ENCODE assay signal across 8 mouse cellular contexts in genomic region chr11:101230526-101230925, GRCm38 (mm10). TPM values are rescaled to one million over a fixed set of nuclear protein-coding genes. Genes with fewer than 3 reads are reported as not detected.
DNase-seq lines count a peak whose midpoint lies in the region; ATAC-seq and TF ChIP-seq lines count a peak whose summit lies in the region.

No protein-coding gene starts in this region.

- ATAC-seq in lung, postnatal 0 days, result no peak
- no peak for ATAC-seq in stomach, embryonic 14.5 days (ENCODE audit: insufficient number of reproducible peaks, insufficient read depth, low FRiP score, low read depth)
- ATAC-seq in granulocyte monocyte progenitor cell, adult 5-6 weeks (replicated peaks; ENCODE audit: poor library complexity, severe bottlenecking), result no peak

- TF ChIP-seq CTCF in lung, postnatal 0 days (IDR thresholded peaks at IDR 0.05), result no peak

- H3K9me3 ChIP-seq in lung, postnatal 0 days (ENCODE audit: low read length), result no peaks in the 10 kb centered on the region
- H3K9me3 ChIP-seq in limb, embryonic 10.5 days (replicated peaks), result no peaks in the 10 kb centered on the region
- H3K9me3 ChIP-seq in stomach, embryonic 14.5 days (ENCODE audit: control insufficient read depth, low read depth, low read length), result no peaks in the 10 kb centered on the region

- H3K9ac ChIP-seq in lung, postnatal 0 days (replicated peaks; ENCODE audit: low read depth), result no peak overlapping the region
- H3K9ac ChIP-seq in stomach, embryonic 14.5 days (replicated peaks; ENCODE audit: low read depth, low read length), result no peak overlapping the region

- WGBS in lung, postnatal 0 days, result 20% methylated on average over 5 of the region's 5 CpGs
- WGBS in limb, embryonic 10.5 days, result 27% methylated on average over 5 of the region's 5 CpGs
- WGBS in stomach, embryonic 14.5 days, result 22% methylated on average over 5 of the region's 5 CpGs

- H3K27me3 ChIP-seq in lung, postnatal 0 days (replicated peaks; ENCODE audit: insufficient read depth, low read length), result no peaks in the 10 kb centered on the region
- H3K27me3 ChIP-seq in limb, embryonic 10.5 days (ENCODE audit: low read depth, poor library complexity, severe bottlenecking), result no peaks in the 10 kb centered on the region
- H3K27me3 ChIP-seq in stomach, embryonic 14.5 days (ENCODE audit: control insufficient read depth, insufficient read depth, low read length), result no peaks in the 10 kb centered on the region

- H3K4me3 ChIP-seq in lung, postnatal 0 days (ENCODE audit: low read depth, low read length), result no peak overlapping the region
- H3K4me3 ChIP-seq in limb, embryonic 10.5 days, result peak overlapping the region; percentile 34
- H3K4me3 ChIP-seq in stomach, embryonic 14.5 days (ENCODE audit: low read depth, low read length), result no peak overlapping the region

- peak overlapping the region; percentile 93 for H3K27ac ChIP-seq in lung, postnatal 0 days (ENCODE audit: low read length)
- peak overlapping the region; percentile 83 for H3K27ac ChIP-seq in limb, embryonic 10.5 days
- H3K27ac ChIP-seq in stomach, embryonic 14.5 days (ENCODE audit: low read length), result peak overlapping the region; percentile 89

- peaks cover 10% of the 10 kb centered on the region; the same call in 1 of the 2 replicates for H3K4me1 ChIP-seq in lung, postnatal 0 days (ENCODE audit: insufficient read depth, low read depth, low read length)
- peaks cover 44% of the 10 kb centered on the region for H3K4me1 ChIP-seq in limb, embryonic 10.5 days
- H3K4me1 ChIP-seq in stomach, embryonic 14.5 days (ENCODE audit: control insufficient read depth, insufficient read depth, low read length), result peaks cover 18% of the 10 kb centered on the region

- peak overlapping the region; percentile 52 for H3K4me2 ChIP-seq in lung, postnatal 0 days (replicated peaks; ENCODE audit: low read depth, low read length)
- H3K4me2 ChIP-seq in stomach, embryonic 14.5 days (replicated peaks; ENCODE audit: low read depth, low read length), result peak overlapping the region; percentile 36; the same call in 1 of the 2 replicates

- TF ChIP-seq EP300 in lung, postnatal 0 days (IDR thresholded peaks at IDR 0.05), result no peak

- no peaks in the 10 kb centered on the region for H3K36me3 ChIP-seq in lung, postnatal 0 days (ENCODE audit: insufficient read depth, low read length)
- H3K36me3 ChIP-seq in limb, embryonic 10.5 days, result no peaks in the 10 kb centered on the region
- H3K36me3 ChIP-seq in stomach, embryonic 14.5 days (ENCODE audit: control insufficient read depth, insufficient read depth, low read length), result no peaks in the 10 kb centered on the region

- peak; percentile 22 for DNase-seq in embryo, embryonic 10 days (ENCODE audit: low spot score)
- no peak for DNase-seq in embryo, embryonic 10.5 days (ENCODE audit: low spot score)
- peak; percentile 47 for DNase-seq in lung, postnatal 0 days (ENCODE audit: low spot score)
- no peak for DNase-seq in lung, postnatal 36 days
- DNase-seq in limb, embryonic 10.5 days (ENCODE audit: low spot score), result no peak
- DNase-seq in gastrocnemius, adult 8-10 months (ENCODE audit: low spot score in 2 of 2), result no peak

RNA-seq across cellular contexts. Expression of gene Ezh1, which starts 4.3 kb away (rescaled TPM):
- polyA plus RNA-seq in lung, postnatal 0 days (2015; fragmentation: Nextera tagmentation; extraction: Ambion mirVana), result 17.1 and 17.4 TPM in 2 replicates
- 10.1 and 13.6 TPM in 2 replicates for polyA plus RNA-seq in limb, embryonic 10.5 days (2016; fragmentation: Nextera tagmentation; extraction: Ambion mirVana)
- 17.7 and 19.1 TPM in 2 replicates for polyA plus RNA-seq in stomach, embryonic 14.5 days (2014; fragmentation: Nextera tagmentation; extraction: Ambion mirVana)
- 10 to 100 TPM; 24.3 to 31.0 (median 26.2) TPM for total RNA-seq in gastrocnemius, adult 8-10 months (2022)
- total RNA-seq in granulocyte monocyte progenitor cell, adult 5-6 weeks (2014; fragmentation: Nextera tagmentation), result 15.2 and 31.0 TPM in 2 replicates
- 13.6 and 17.7 TPM in 2 replicates for total RNA-seq in granulocyte monocyte progenitor cell, adult 5-6 weeks (2017)

RNA-seq across cellular contexts. Expression of gene Ramp2, which starts 15.3 kb away (rescaled TPM):
- 759 and 834 TPM in 2 replicates for polyA plus RNA-seq in lung, postnatal 0 days (2015; fragmentation: Nextera tagmentation; extraction: Ambion mirVana)
- polyA plus RNA-seq in limb, embryonic 10.5 days (2016; fragmentation: Nextera tagmentation; extraction: Ambion mirVana), result 54.2 and 61.5 TPM in 2 replicates
- polyA plus RNA-seq in stomach, embryonic 14.5 days (2014; fragmentation: Nextera tagmentation; extraction: Ambion mirVana), result 123 and 128 TPM in 2 replicates
- 10 to 100 TPM; 19.3 to 28.6 (median 25.4) TPM for total RNA-seq in gastrocnemius, adult 8-10 months (2022)
- not detected in 2 replicates for total RNA-seq in granulocyte monocyte progenitor cell, adult 5-6 weeks (2014; fragmentation: Nextera tagmentation)
- total RNA-seq in granulocyte monocyte progenitor cell, adult 5-6 weeks (2017), result 0.98 and 1.4 TPM in 2 replicates

RNA-seq across cellular contexts. Expression of gene Vps25, which starts 23.0 kb away (rescaled TPM):
- polyA plus RNA-seq in lung, postnatal 0 days (2015; fragmentation: Nextera tagmentation; extraction: Ambion mirVana), result 121 and 133 TPM in 2 replicates
- 118 and 127 TPM in 2 replicates for polyA plus RNA-seq in limb, embryonic 10.5 days (2016; fragmentation: Nextera tagmentation; extraction: Ambion mirVana)
- 153 and 154 TPM in 2 replicates for polyA plus RNA-seq in stomach, embryonic 14.5 days (2014; fragmentation: Nextera tagmentation; extraction: Ambion mirVana)
- 10 to 100 TPM; 44.9 to 48.1 (median 47.2) TPM for total RNA-seq in gastrocnemius, adult 8-10 months (2022)
- total RNA-seq in granulocyte monocyte progenitor cell, adult 5-6 weeks (2014; fragmentation: Nextera tagmentation), result 176 and 203 TPM in 2 replicates
- total RNA-seq in granulocyte monocyte progenitor cell, adult 5-6 weeks (2017), result 76.7 and 80.4 TPM in 2 replicates

RNA-seq across cellular contexts. Expression of gene Wnk4, which starts 29.8 kb away (rescaled TPM):
- polyA plus RNA-seq in lung, postnatal 0 days (2015; fragmentation: Nextera tagmentation; extraction: Ambion mirVana), result 10.6 and 14.6 TPM in 2 replicates
- 4.7 and 6.2 TPM in 2 replicates for polyA plus RNA-seq in limb, embryonic 10.5 days (2016; fragmentation: Nextera tagmentation; extraction: Ambion mirVana)
- polyA plus RNA-seq in stomach, embryonic 14.5 days (2014; fragmentation: Nextera tagmentation; extraction: Ambion mirVana), result 21.9 and 26.8 TPM in 2 replicates
- under 1 TPM in 3 of 4 experiments, not detected in 1; 0.12 to 0.49 (median 0.32) TPM for total RNA-seq in gastrocnemius, adult 8-10 months (2022)
- total RNA-seq in granulocyte monocyte progenitor cell, adult 5-6 weeks (2014; fragmentation: Nextera tagmentation), result not detected in 2 replicates
- total RNA-seq in granulocyte monocyte progenitor cell, adult 5-6 weeks (2017), result 2.6 TPM in 1 of 2 replicates, not detected in the other

RNA-seq across cellular contexts. Expression of gene Cntd1, which starts 48.3 kb away (rescaled TPM):
- 1.1 TPM in 2 replicates for polyA plus RNA-seq in lung, postnatal 0 days (2015; fragmentation: Nextera tagmentation; extraction: Ambion mirVana)
- 1.1 TPM in 2 replicates for polyA plus RNA-seq in limb, embryonic 10.5 days (2016; fragmentation: Nextera tagmentation; extraction: Ambion mirVana)
- 0.87 and 1.6 TPM in 2 replicates for polyA plus RNA-seq in stomach, embryonic 14.5 days (2014; fragmentation: Nextera tagmentation; extraction: Ambion mirVana)
- total RNA-seq in gastrocnemius, adult 8-10 months (2022), result under 1 TPM in 3 of 4 experiments, not detected in 1; 0.29 to 0.53 (median 0.34) TPM
- not detected in 2 replicates for total RNA-seq in granulocyte monocyte progenitor cell, adult 5-6 weeks (2014; fragmentation: Nextera tagmentation)
- 0.72 and 3.3 TPM in 2 replicates for total RNA-seq in granulocyte monocyte progenitor cell, adult 5-6 weeks (2017)

Comparison
In these comparisons a context has a peak if more than half of its experiments do, and no peak if none do; other contexts are left out.
1. DNase-seq: peak in embryo, embryonic 10 days (single experiment) and lung, postnatal 0 days (single experiment); none in embryo, embryonic 10.5 days (single experiment), lung, postnatal 36 days (single experiment), limb, embryonic 10.5 days (single experiment) and gastrocnemius, adult 8-10 months (0 of 2).
2. Peak in every context shown above with its lines, with median percentiles within 50 percentile points of each other: H3K27ac ChIP-seq.